Mouse (Mus musculus) spleen, postnatal 14 days (tissue): ENCODE results near the gene Rreb1.

Experiments used
- DNase-seq, 2 experiments: peaks; one replicate each; pipeline ENCODE4 v3.0.0; 2021 to 2022; ENCODE audit warnings: low spot score in 2 of 2

Gene Rreb1

DNA sequence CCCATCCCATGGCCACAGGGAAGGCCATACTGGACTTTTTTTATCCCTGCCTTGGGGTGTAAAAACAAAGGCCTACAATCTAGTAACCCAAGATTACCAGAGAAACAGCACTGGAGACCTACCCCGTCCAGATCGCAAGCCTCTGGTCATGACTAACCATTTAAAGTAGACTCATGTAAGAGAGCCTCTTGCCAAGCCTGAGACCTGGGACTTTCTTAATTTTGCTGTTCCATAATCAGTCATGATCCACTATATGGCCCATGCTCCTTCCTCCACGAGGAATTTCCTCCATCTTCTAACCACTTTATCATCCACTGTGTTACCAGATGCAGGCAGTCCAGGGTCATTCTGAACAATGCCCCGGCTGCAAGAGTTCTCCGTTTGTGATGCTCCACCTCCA is 98.2 kb downstream of the Rreb1 start:
- no peak for DNase-seq

DNA sequence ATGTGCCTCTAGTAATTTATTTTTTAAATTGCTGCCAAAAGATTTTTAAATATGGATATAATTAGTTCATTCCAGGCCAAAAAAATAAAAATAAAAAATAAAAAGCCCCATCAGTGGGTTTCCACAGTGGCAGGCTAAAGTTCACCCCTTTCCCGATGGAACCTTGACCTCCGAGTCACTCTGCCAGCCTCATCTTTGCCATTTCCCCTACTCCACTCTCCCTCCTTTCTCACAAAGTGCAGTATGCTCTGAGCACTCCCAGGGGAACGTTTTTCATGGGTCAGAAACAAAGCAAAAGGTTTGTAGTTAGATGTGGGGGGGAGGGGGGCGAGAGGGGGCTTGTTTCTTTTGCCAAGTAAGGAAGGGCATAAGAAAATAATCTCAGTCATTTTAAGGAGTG is 98.6 kb downstream of the Rreb1 start:
- DNase-seq = no peak

DNA sequence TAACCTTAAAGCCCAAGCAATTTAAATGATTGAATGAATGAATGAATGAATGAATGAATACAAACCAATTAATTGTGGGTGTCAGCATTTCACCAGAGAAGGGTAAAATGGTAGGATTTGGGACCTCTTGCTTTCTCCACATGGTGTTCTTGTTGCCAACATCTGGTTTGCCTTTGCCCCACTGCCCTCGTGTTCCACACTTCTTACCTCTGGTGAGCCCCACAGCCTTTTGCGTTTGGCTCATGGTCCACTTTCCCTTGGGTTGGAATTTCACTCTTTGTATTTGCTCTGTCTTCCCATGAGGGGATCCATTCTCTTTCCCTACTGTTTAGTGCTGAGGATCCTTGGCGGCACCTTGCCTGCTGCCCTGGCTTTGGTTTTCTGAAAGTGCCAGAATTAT is 99.0 kb downstream of the Rreb1 start:
- DNase-seq = no peak

DNA sequence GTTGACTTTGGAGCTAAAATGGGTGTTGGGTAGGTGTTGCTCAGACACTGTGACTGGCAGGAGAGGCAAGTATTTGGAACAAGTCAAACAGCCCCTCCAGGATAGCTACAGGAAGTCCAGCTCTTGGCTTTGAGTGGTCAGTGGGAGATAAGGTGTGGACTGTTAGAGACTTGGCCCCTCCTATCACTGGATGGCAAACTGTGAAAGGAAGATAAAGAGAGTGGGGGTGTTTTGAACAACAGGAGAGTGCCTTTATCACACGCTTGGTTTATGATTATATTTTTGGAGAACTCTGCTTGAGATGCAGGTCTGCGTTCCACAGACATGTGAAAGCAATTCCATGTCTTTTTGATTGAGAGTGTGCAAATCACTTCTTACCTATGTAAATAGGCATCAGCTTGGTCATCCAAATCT is 100.7 kb downstream of the Rreb1 start:
- no peak for DNase-seq

DNA sequence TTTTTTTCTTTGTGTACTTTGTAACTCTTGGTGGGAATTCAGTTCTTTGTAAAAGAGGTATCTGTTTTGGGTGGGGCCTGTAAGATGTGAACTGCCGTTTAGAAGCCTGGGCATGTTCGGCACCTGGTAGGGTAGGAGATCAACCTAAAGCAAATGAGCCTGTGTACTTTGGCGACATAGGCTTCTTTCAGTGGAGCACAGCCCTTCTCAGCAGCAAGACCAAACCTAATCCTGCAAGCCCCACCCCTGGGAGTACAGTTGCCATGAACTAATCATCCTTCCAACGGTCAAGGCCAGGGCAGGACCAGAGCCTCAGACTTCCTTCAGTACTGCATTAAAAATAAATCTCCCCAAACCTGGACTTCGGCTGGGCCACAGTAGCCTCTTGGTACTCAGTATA is 101.4 kb downstream of the Rreb1 start:
- no peak for DNase-seq

DNA sequence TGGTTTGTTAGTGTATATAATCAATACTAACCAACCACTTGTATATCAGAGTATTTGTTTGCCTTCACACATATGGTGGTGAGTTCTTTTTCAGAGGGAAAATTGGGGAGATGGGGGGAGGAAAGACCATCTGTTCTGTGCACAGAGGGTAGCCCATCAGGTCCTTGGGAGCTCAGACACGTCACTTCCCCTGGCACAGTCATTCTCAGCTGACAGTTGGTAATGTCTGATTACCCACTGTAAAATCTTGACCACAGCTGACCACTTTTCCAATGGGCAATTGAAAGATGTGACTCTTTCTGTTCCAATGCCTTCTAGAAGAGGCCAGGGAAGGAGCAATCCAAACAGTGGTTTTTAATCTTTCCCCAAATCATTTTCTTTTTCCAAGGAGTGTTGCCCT is 101.8 kb downstream of the Rreb1 start:
- DNase-seq = no peak

DNA sequence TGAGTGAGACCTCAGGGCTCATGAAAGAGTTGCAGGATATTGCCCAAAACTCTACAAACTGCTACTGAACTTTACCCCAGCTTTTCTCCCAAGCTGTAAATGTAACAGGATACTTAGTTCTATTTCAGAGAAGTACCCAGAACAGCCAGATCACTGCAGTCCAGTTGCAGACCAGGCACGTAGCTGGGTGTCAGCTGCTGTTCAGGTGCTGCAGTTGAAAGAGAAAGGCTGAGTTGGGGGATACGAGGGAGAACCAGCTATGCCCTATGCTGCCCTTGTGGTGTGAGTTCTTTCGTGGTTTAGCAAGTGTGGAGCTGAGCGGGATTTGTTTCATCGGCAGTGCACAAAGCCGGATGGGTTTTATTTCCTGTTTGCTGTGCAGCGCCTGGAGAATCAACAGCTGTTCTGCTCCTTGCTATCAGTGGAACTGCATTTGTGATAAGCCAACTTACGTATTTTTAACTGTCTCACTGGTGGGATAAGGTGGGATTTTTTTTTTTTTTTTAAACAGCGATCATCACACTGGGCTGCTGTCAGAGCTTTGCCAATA is 102.5 kb downstream of the Rreb1 start:
- DNase-seq = no peak

DNA sequence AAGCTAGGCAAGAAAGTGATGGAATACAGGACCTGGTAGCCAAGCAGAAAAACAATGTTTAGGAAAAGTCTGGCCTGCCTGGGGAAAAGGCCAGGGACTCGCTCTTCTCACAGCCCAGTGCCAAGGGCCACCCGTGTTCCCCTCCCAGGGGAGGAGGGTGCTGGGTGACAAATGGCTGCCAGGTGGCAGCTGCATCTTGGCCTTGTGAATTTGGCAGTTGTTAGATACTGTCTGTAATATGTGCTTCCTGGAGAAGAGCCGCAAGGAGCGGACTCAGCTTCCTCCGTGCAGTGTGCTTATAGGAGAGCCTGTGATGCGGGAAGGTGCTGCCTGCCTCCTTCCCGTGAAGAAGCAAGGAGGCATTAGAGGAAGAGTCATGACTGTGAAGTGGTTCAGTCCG is 104.3 kb downstream of the Rreb1 start:
- no peak for DNase-seq

DNA sequence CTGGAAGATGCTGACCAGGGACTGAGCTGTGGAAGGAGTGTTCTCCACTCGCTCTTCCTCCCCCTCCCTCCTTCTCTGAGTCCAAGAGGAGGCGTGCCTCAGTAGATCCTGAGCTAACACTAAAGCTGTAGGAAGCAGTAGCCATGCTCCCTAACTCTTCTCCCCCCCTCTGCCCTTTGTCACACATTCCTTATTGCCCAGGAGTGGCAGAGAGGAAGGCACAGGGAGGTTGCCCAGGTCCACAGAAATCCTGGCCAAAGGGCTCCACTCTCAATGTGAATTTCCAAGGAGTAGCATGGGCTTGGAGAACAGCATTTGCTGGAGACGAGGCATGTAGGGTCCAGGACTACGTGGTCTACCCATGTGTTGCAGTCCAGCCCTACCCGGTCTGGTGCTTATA is 104.8 kb downstream of the Rreb1 start:
- no peak for DNase-seq

DNA sequence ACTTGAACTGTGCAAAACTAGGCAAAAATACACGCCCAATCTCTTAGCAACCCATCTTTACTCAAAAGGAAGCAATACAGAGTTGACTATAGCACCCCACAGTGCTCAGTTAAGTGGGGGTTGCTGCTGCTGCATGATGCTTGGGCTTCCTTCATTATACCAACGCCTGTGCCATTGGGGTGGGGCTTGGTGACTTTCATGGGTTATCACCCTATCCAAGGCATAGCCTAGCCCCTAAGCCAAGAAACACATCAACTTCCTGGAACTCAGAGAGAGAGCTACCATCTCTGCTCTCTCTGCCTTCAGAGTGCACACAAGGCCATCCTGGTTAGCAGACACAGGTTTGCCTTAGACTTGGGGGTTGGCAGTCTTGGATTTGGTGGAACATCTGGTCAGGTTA is 107.2 kb downstream of the Rreb1 start:
- DNase-seq = no peak

DNA sequence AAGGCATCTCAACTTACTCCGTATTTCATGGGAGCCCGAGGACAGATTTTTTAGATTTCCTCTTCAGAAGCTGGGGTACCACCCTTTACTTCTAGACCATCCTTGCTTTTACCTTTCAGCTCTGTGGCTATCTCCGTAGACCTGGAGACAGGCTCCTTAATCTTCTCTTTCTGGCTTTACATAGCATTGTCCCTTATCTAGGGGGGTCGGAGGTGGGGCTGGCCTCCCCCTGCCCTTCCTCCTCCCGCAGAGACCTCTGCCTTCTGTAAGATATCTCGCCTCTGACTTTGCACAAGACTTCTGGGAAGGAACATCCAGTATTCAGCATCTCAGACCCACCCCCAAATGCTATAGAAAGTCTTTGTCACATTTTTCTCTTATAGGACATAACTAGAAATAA is 107.8 kb downstream of the Rreb1 start:
- DNase-seq = no peak

DNA sequence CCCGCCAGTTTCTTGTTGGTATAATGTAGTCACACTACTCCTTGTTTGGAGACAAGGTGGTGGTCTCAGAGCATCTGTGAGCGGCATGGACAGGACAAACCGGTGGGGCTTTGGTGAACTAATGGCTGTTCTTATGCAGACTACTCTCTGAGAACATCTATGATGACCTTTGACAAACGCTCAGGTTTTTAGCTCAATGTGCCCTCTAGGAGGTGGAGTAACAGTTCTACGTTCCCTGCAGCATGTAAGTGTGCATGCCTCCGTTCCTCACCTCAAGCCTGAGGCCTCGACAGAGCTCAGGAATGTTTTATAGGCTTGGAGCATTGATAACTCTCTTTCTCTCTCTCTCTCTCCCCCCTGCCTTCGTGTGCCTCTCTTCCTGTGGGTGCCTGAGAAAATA is 116.6 kb downstream of the Rreb1 start:
- DNase-seq = no peak

DNA sequence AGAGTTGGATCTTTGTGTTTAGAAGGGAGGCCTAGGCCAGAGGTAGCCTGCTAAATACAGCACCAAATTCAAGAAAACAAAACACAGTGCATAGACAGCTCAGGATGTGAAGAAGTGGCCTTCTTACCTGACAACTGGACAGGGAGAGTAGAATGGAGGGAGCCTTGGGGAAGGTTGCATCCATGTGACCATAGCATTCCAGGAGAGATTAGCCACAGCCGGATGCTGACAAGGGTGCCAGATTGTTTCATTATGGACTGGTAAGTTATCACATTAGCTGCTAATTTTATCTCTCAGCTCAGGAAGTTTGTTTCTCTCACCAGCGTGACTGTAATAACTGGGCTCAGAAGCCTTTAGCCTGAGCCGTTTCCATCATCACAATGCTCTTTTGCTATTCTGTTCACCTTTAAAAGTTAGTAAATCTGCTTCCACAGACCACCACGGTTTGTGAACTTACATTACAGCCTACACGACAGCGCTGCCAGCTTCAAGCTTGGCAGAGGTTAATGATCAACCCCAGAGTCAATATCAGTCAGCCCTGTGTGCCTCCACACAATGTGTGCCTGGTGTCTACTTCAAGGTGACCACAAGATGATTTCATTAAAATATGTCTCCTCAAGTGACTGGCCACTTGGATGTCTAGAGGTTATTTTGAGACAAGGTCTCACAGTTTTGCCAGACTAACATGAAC is 117.5 kb downstream of the Rreb1 start:
- no peak for DNase-seq

DNA sequence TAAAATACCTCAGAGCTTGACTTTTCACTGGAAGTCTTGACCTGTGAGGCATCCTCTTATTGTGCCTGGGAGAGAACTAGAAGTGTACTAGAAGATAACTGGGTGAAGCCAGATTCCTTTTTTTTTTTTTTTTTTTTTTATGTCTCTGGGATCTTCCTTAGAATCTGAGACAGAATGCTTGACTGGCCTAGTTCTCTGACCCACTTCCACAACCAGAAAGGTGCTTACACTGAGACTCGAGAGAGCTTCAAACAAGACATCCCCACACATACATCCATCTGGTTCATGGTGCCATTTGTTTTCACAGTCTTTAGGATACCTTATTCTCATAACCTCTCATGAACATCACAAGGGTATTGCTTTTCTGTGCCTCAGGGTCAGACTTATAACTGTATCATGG is 118.2 kb downstream of the Rreb1 start:
- no peak for DNase-seq

DNA sequence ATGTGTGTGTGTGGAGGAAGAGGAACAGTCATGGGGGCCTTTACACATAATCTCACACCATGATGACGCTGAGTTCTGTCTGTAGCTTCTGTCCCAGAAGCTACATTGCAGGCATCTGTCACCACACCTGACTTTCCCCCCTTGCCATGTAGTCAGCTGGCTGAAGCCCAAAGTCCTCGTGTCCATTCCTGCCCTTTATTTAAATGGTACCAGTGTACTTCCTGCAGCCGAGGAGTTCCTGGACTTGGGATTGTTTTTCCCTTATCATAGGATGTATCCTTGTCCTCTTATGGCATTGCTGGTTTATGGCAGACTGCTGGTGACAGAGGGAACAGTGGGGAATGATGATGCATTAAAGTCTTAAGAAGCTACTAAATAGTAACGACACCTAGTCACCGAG is 120.6 kb downstream of the Rreb1 start:
- no peak for DNase-seq

DNA sequence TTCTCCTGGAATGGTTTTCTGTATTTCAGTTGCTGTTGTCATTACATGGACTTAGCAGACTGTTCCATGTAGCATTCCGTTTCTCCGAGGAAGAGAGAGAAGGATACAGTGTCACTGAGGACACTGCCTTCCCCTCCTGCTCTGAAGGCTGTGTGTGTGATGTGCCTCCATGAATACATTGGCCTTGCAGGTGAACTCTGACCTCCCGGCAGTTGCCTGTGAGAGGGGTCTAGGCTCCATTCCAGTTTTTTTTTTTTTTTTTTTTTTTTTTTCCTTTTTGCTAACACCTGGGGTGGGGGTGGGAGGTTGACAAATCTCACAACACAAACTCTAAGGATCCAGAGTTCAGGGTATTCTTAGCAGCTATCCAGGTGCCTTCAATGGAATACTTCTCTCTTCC is 124.8 kb downstream of the Rreb1 start:
- no peak for DNase-seq

DNA sequence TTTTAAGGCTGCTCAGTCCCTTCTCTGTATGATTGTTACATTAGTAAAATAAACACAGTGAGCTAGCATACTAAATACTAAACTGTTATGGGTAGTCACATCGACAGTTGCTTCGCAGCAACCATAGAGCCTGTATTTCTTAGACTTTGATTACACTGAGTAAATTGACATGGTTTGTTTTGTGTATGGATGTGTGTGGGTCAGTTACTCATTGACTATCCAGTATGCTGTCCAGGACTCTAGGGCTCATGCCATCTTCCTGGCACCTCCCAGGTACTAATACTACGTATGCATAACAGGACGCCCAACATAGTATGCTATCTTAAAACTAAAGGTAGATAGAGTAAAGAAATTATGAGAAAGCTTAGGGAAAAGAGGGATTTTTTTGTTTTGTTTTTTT is 125.3 kb downstream of the Rreb1 start:
- DNase-seq = no peak

DNA sequence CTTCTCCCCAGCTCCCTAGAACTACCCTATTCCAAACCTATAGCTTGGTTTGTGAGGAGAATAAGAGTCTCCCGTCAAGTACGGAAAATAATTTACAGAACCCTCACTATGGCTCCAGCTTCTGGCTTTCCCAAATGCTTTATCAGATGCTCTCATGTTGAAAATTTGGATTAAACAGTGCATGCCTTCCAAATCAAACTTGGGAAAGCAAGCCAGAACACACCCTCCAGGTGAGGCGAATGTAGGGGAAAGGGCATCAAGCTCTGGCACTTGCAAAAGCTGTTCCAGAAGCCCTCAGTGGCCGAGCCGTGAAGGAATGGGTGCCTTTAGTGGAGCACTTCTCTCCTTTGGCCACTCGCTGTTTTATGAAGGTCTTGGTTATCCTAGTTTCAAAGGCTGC is 126.2 kb downstream of the Rreb1 start:
- DNase-seq = no peak

DNA sequence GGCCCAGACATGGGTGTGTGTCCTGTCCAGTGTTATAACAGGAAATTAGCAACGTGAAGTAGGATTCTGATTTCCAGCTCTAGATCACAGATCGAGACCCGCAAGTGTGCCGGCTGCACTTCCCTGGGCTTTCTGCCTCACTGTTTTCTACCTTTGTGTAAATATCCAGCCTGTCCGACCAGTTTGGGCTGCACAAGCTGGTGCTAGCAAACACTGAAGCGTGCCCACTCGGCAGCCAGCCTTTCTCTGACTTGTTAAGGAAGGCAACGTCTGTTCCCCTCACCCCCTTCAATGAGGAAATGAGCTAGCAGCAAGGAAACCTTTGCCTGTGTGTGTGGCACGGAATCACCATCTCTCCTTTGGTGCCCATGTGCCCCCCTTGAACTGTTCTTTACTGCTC is 129.9 kb downstream of the Rreb1 start:
- DNase-seq = no peak

DNA sequence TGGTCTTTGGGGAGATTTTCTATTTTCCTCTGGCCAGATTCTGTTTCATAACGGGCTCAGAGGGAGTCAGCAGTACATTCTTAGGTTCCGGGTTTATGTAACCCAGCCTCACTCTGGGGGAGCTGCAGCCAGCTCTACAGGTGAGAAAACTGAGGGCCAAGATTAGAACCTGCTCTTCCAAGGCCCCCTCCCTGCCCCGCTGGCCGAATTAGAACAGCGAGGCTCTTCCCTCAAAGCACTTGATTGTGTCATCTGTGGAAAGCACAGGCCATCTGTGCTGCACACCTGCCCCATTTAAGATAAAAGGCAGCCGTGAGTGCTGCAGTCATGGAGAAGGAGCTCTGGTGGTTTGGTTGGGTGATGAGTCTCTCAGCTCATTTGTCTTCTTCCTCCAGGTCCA is 130.3 kb downstream of the Rreb1 start:
- DNase-seq = no peak

DNA sequence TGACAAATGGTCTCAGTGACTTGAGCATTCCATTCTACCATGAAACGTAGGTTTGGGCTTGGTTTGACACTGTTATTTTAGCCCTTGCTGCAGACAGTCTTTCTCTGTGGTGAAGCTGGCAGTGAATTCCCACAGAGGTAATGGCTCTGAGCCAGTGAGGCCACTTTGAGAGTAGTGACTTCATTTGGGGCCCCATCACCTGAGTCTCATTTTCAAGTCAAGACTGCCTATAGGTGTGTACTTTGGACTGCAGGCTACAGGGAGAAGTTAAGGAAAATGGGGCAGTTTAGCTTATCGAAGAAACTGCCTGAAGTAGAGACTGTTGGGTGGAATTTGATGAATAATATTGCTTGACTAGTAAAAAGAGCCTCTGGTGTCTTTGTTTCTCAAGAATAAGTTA is 131.0 kb downstream of the Rreb1 start:
- no peak for DNase-seq

DNA sequence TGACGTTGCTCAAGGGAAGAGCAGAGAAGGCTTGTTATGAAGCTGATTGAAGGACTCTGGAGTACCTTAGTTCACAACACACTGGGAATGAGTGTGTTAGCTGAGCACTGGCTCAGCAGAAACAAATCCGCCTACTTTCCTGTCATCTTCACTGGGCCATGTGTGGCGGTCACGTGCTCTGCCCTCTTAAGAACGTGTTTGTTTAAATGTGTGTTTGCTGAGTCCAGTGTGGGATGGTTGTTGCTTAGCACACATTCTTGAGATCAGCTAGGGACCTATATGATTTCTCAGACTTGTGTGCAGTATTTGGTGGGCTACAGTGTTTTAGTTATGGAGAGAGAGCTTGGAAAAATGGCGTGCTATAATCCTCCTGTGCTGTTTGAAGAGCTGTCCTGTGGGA is 133.8 kb downstream of the Rreb1 start:
- no peak for DNase-seq

DNA sequence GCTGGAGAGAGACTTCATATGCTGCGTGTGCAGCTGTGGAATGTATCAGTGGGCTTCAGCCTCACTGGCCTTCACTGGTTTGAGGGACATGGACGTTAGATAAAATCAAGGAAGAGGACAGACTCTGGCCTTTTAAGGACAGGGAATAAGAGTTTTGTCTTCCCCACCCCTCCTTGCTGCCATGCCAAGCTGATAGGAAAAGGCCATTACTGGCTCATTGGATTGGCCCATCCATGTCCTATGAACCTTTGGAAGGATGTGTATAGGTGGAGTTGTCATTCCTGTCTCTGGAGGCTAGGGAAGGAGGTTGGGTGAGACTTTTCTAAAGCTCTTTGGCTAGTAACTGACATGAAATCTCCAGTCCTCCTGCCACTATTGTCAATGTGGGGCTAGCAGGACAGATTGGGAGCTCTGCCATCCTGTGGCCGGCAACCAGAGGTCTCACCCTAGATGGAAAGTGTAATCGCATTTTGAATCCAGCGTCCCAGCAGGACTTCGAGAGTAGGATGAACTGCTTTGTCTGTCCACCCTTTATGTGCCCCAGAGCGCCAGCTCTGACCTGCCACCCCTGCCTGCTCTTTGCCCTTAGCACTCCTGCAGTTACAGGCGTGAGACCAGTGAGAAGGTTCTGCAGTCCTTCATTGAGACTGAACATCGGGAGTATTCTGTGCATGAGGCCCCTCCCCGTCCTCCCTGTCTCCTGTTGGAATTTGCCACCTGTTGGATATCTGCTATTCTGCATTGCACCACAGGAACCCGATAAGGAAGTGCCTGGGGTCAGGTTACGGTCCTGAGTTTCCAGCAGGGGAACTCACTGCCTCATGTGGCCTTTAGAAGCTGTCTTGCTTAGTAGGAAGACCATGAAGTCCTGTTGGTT is 134.6 kb downstream of the Rreb1 start:
- no peak for DNase-seq
